Mouse (Mus musculus): ENCODE data around the gene Rnf183.

GRCm38 (mm10) chr4:62389592-62390512 is 45.2 kb downstream of the Rnf183 start:
- TF ChIP-seq CTCF (IDR thresholded peaks at IDR 0.05; ENCODE audit: extremely low read depth, insufficient read depth, insufficient read length, insufficient replicate concordance) = no peak
- no peak for TF ChIP-seq POLR2A (IDR thresholded peaks at IDR 0.05; ENCODE audit: low read depth, low read length)
